Mouse (Mus musculus) intestine, embryonic 14.5 days (tissue): ENCODE results near the gene Mphosph10. TPM values are rescaled to one million over a fixed set of nuclear protein-coding genes. Genes with fewer than 3 reads are reported as not detected.
A peak's percentile ranks its signal among the peaks of the same experiment; 100 is the strongest.

Experiments used
- ATAC-seq: fragments of 200-750 bp; cut with Nextera tagmentation; replicated peaks from 2 replicates; pipeline ENCODE4 v1.8.0; 2017; ENCODE audit warnings: low read depth, moderate number of reproducible peaks, moderate TSS enrichment, moderate library complexity; ENCODE audit not compliant: low FRiP score, low TSS enrichment
- DNase-seq: peaks from one replicate; pipeline ENCODE4 v3.0.0-alpha.2; 2018; ENCODE audit warnings: low spot score
- H3K27ac ChIP-seq: fragments of 300-500 bp; sonication (generic); 2 replicates; pipeline ENCODE4 v1.5.1; 2014; ENCODE audit warnings: low read depth, mild to moderate bottlenecking, control low read depth
- H3K27me3 ChIP-seq: fragments of 300-500 bp; sonication (generic); replicated peaks from 2 replicates; pipeline ENCODE4 v1.6.1; 2014; ENCODE audit warnings: low read length, control low read depth; ENCODE audit not compliant: control insufficient read depth, insufficient read depth
- H3K36me3 ChIP-seq: fragments of 300-500 bp; sonication (generic); 2 replicates; pipeline ENCODE4 v1.6.1; 2014; ENCODE audit warnings: low read length, control low read depth; ENCODE audit not compliant: control insufficient read depth, insufficient read depth
- H3K4me1 ChIP-seq: fragments of 300-500 bp; sonication (generic); replicated peaks from 2 replicates; pipeline ENCODE4 v1.6.1; 2014; ENCODE audit warnings: low read length, control low read depth, mixed read lengths; ENCODE audit not compliant: control insufficient read depth, insufficient read depth
- H3K4me2 ChIP-seq: fragments of 300-500 bp; sonication (generic); 2 replicates; pipeline ENCODE4 v1.6.1; 2014; ENCODE audit warnings: low read length
- H3K4me3 ChIP-seq: fragments of 300-500 bp; sonication (generic); 2 replicates; pipeline ENCODE4 v1.5.1; 2014; ENCODE audit warnings: low read depth, low read length, control low read depth, mixed read lengths
- H3K9ac ChIP-seq: fragments of 300-500 bp; sonication (generic); 2 replicates; pipeline ENCODE4 v1.6.1; 2014; ENCODE audit warnings: mild to moderate bottlenecking, low read length
- H3K9me3 ChIP-seq: fragments of 300-500 bp; sonication (generic); 2 replicates; pipeline ENCODE4 v1.6.1; 2016; ENCODE audit warnings: low read length, control low read depth; ENCODE audit not compliant: control insufficient read depth
- WGBS: fragments of 180-500 bp; shearing (Covaris S2); extraction: QIAGEN DNeasy Blood & Tissue Kit; methylation state at CpG from one replicate; pipeline ENCODE4 v1.1.7; 2014; 5-methylcytosine and 5-hydroxymethylcytosine counted together
- polyA plus RNA-seq: library from polyadenylated mRNA; unstranded; fragments of >200 nt; fragmentation: Nextera tagmentation; extraction: Ambion mirVana; gene quantifications from 2 replicates; pipeline ENCODE4 v1.2.1, GENCODE M21; 2014

Mphosph10 gene
- polyA plus RNA-seq, 1 experiment from 2014 or later = 40.5 TPM

DNA sequence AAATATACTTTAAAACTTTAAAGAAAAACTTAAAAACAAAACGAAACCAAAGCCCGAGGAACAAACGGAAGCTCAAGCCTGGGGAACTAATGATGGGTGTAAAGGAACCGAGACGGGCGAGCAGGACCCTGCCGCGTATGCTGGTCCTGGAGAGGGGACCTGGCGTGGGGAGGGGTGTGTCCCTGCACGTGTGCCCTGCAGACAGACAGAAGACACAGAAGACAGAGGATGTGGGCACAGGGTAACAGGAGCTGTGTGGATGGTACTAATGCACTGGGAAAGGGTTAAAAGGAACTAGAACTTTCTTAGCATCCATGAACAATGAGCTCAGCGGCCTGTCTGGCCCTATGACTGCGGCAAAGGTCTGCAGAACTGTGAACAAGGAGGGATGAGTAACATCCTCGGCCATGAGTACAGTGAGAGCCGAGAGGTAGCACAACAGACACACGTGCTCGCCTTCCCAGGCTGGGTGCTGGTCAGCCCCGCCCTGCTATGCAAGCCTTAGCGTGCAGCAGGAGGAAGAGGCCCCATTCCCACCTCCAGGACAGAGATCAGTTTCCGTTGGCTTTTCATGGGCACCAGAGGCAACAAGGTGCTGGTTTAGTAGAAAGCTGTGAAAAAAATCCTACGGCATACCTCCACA lies 32.0 kb downstream of the Mphosph10 start:
- DNase-seq = no peak
- no peak overlapping the region for H3K9ac ChIP-seq
- no peak overlapping the region for H3K4me3 ChIP-seq
- H3K4me2 ChIP-seq = no peak overlapping the region
- peak; percentile 68; the same call in 1 of the 2 replicates for ATAC-seq
- H3K27ac ChIP-seq = no peak overlapping the region
- no peaks in the 10 kb centered on the region for H3K9me3 ChIP-seq
- H3K4me1 ChIP-seq = no peaks in the 10 kb centered on the region
- 84% methylated on average over 20 of the region's 20 CpGs for WGBS
- H3K27me3 ChIP-seq = no peaks in the 10 kb centered on the region
- peaks cover 62% of the 10 kb centered on the region for H3K36me3 ChIP-seq

DNA sequence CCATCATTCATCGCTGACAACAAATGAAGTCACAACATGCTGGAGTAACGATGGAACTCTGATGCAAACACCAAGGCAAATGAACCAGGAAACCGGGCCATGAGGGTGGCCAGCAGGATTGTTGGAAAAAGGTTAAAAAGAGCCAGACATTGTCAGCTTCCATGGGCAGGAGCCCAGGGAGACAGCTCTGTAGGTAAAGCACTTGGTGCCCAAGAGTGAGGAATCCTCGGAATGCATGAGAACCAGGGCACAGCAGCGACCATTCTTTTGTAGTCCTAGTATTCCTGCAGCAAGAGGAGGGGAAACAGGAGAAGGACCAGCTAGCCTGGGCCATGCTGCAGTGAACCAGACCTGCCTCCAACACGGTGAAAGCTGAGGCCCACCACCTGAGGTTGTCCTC lies 33.4 kb downstream of the Mphosph10 start:
- Histone ChIP-seq H3K4me3 (no peak overlapping the region), H3K9me3 (no peaks in the 10 kb centered on the region), H3K27ac (no peak overlapping the region), H3K4me2 (no peak overlapping the region), H3K36me3 (peaks cover 55% of the 10 kb centered on the region), H3K9ac (no peak overlapping the region), H3K27me3 (no peaks in the 10 kb centered on the region), H3K4me1 (no peaks in the 10 kb centered on the region)
- 85% methylated on average over 6 of the region's 6 CpGs for WGBS
- ATAC-seq = no peak
- DNase-seq = no peak

DNA sequence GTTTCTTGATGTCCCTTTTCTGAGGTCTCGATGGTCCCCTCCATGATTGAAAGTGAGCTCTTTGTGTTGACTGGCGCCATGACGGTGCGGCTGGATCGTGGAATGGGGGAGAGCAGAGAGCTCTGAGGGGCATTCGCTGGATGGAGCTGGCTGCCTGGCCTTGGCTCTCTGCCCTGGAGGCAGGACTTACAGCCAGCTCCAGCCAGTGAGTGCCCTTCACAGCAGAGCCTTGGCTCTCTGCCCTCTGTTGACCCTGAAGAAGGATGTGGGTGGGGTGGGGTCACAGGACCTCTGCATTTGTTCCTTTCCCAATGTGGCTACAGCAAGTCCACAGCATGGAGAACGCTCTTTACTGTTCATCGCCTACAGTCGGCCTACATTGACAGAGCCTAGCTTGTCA lies 34.7 kb downstream of the Mphosph10 start:
- Histone ChIP-seq H3K27me3 (no peaks in the 10 kb centered on the region), H3K9me3 (no peaks in the 10 kb centered on the region), H3K4me1 (no peaks in the 10 kb centered on the region), H3K36me3 (peaks cover 55% of the 10 kb centered on the region), H3K4me3 (no peak overlapping the region), H3K4me2 (no peak overlapping the region), H3K27ac (no peak overlapping the region), H3K9ac (no peak overlapping the region)
- DNase-seq = no peak
- WGBS = 88% methylated on average over 9 of the region's 9 CpGs
- no peak for ATAC-seq

DNA sequence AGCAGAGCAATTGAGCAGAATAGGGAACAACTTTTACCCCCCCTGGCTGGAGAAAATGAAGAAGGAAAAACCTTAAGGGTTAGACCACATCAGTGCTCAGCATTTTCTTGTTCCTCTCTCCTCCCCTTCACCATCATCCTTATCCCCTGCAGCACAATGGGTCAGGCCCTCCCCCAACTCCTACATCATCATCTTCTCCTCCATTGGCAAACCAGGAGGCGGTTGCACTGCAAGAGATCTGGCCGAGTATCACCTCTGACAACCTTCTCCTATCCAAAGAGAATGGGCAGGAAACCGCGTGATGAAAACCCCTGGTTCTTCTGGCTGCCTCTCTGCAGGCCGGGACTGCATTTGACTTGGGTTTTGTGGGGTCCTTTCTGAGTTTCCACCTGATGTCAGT lies 35.4 kb downstream of the Mphosph10 start:
- ATAC-seq = no peak
- H3K27me3 ChIP-seq = no peaks in the 10 kb centered on the region
- H3K4me1 ChIP-seq = no peaks in the 10 kb centered on the region
- no peak for DNase-seq
- H3K27ac ChIP-seq = no peak overlapping the region
- H3K9ac ChIP-seq = no peak overlapping the region
- no peaks in the 10 kb centered on the region for H3K9me3 ChIP-seq
- peaks cover 55% of the 10 kb centered on the region for H3K36me3 ChIP-seq
- H3K4me2 ChIP-seq = no peak overlapping the region
- 86% methylated on average over 5 of the region's 5 CpGs for WGBS
- no peak overlapping the region for H3K4me3 ChIP-seq

DNA sequence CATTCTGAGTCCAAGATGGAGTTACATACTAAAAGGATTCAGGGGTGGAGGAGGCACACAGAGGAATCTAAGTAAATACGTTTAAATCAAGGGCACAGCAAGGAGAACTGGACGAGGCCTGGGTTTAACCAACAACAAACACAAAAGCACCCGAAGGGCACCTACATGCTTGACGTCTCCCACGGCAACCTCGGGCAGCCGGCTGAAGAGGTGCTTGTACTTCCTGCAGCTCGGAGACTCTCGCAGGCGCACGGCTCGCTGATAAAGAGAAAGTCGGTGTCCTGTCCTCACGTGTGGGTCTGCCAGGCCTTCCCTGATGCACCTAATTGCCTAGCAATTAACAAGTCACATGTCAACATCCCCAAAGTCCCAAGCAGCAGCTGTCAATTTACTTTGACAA lies 37.9 kb downstream of the Mphosph10 start:
- no peaks in the 10 kb centered on the region for H3K27me3 ChIP-seq
- no peak overlapping the region for H3K4me2 ChIP-seq
- DNase-seq = no peak
- no peaks in the 10 kb centered on the region for H3K4me1 ChIP-seq
- H3K9ac ChIP-seq = no peak overlapping the region
- H3K27ac ChIP-seq = no peak overlapping the region
- no peak overlapping the region for H3K4me3 ChIP-seq
- H3K9me3 ChIP-seq = no peaks in the 10 kb centered on the region
- WGBS = 75% methylated on average over 14 of the region's 14 CpGs
- ATAC-seq = no peak
- H3K36me3 ChIP-seq = peaks cover 51% of the 10 kb centered on the region

DNA sequence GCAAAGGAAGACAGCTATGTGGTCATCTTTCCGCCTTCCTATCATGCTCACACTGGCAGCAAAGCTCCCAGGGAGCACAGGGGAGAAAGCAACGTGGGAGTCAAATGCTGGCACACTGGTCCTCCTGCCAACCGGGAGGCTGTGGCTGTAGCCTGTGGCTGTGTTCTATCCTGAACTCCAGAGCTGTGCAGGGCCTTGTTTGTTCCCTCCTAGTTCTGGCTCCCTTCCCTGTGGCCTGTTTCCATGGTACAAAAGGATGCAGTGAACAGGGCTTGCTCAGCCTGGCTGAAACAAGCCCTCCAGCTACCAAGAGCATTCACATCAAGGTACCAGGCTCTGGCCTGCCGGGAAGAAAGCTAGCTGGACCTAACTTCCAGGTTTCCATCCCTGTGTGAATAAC lies 41.0 kb downstream of the Mphosph10 start:
- H3K4me1 ChIP-seq = no peaks in the 10 kb centered on the region
- no peak overlapping the region for H3K27ac ChIP-seq
- no peak overlapping the region for H3K4me3 ChIP-seq
- ATAC-seq (no peak), DNase-seq (no peak)
- H3K36me3 ChIP-seq = peaks cover 63% of the 10 kb centered on the region
- H3K4me2 ChIP-seq = no peak overlapping the region
- H3K9ac ChIP-seq = no peak overlapping the region
- no peaks in the 10 kb centered on the region for H3K27me3 ChIP-seq
- H3K9me3 ChIP-seq = no peaks in the 10 kb centered on the region
- 88% methylated on average over 4 of the region's 4 CpGs for WGBS

DNA sequence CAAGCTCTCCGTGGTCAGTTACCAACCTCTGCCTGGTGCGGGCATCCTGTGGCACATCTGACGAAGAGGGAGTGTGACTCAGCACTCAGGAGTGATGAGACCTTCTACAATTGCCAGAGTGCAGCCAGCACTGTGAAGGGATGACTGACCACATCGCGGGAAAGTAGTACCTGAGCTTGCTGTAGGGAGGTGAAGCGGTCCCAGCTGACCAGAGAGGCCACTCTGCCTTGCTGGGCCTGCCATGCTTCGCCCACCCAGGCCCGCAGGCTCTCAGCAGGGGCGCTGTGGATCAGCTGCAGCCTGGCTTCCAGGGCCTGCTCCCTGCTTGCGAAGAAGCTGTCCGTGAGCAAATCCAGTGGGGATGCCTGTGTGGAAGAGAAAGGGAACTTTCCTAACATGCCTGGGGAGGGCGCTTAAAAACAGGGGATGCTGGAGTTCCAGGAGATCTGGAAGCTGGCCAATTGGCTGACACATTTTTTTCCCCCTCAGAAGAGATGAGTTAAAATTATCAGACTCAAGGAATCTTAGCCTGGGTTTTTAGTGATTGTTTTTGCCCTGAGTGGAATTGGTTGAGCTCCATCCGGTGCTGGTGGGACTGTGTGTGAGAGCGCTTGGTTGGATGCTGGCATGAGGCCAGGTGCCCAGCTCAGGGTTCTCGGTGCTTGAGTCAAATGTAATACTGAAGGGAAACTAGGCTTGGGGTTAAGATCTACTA lies 42.8 kb downstream of the Mphosph10 start:
- H3K4me1 ChIP-seq = no peaks in the 10 kb centered on the region
- H3K27me3 ChIP-seq = no peaks in the 10 kb centered on the region
- whole genome bisulfite sequencing = 85% methylated on average over 15 of the region's 15 CpGs
- no peak overlapping the region for H3K4me2 ChIP-seq
- no peak overlapping the region for H3K9ac ChIP-seq
- no peak overlapping the region for H3K4me3 ChIP-seq
- H3K27ac ChIP-seq = no peak overlapping the region
- H3K36me3 ChIP-seq = peaks cover 64% of the 10 kb centered on the region
- H3K9me3 ChIP-seq = no peaks in the 10 kb centered on the region
- ATAC-seq (no peak), DNase-seq (no peak)

DNA sequence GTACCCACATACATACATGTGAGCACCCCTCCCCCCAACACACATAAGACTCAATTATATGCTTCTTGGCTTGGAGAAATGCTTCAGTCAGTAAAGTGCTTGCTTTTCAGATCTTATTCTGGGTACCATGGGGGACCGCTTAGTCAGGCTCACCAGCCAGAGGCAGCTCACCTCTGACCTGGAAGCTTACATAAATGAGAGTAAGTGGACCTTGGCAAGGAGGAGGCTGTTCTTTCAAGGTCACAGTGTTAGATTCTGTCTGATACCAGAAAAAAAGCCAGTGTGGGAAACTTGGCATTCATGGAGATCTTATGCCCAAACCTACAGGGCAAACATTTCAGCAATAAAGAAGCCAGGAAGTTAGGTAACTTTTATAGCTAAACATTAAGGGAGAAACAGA lies 44.3 kb downstream of the Mphosph10 start:
- Histone ChIP-seq H3K27me3 (no peaks in the 10 kb centered on the region), H3K36me3 (peaks cover 51% of the 10 kb centered on the region), H3K4me2 (no peak overlapping the region), H3K9ac (no peak overlapping the region), H3K4me1 (no peaks in the 10 kb centered on the region), H3K27ac (no peak overlapping the region), H3K4me3 (no peak overlapping the region), H3K9me3 (no peaks in the 10 kb centered on the region)
- ATAC-seq = no peak
- 92% methylated on average over 1 of the region's 1 CpGs for WGBS
- DNase-seq = no peak

DNA sequence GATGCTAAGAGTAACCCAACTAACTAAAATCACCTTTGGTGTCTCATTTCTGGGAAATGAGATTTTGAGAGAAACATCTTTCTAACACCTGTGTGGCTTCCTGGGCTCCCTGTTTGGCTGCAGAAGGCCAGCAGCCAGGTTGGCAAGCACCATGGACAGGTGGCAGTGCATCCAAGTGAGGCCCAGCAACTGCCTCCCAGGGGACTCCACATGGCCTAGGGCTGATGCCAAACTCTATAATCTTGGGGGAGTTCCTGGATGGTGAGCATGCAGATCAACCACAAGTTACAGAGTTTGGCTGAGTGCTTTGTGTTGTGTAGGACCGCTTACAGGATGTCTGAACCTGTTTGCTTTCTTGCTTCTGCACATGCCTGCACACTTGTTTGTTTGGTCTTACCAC lies 59.4 kb downstream of the Mphosph10 start:
- Histone ChIP-seq H3K9ac (no peak overlapping the region), H3K9me3 (no peaks in the 10 kb centered on the region), H3K27me3 (no peaks in the 10 kb centered on the region), H3K27ac (no peak overlapping the region), H3K36me3 (peaks cover 45% of the 10 kb centered on the region), H3K4me2 (no peak overlapping the region), H3K4me3 (no peak overlapping the region), H3K4me1 (no peaks in the 10 kb centered on the region)
- no peak for DNase-seq
- ATAC-seq = no peak
- 100% methylated on average over 1 of the region's 1 CpGs for WGBS
